Comparison of ENCODE assay signal across 15 mouse cellular contexts in the genomic region with DNA sequence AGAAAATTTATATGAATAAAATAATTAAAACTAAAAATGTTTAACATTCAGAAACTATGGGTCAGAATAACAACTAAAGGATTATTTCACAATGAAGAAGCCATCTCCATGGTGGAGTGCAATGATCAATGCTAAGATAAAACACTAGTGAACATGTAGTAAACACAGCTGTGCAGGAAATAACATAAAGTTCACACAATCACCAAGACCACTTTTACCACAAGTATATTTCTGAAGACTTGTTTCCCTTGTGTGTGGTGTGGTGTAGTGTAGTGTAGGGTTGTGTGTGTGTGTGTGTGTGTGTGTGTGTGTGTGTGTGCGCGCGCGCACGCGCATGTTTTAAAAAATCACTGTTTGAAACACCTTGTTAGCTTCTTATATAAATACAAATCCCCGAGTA.
DNase-seq lines count a peak whose midpoint lies in the region; ATAC-seq and TF ChIP-seq lines count a peak whose summit lies in the region.
"Had no signal": no experiment of that assay in that cellular context is flagged by ENCODE, and none has a peak within 500 bp of the region (broad histone marks: within the 10 kb centered on the region; RNA-seq: fewer than 3 reads in every experiment).

No protein-coding gene starts in this region.

- ATAC-seq in hindbrain, embryonic 13.5 days (ENCODE audit: low FRiP score) = no peak
- peak; percentile 49 for ATAC-seq in inflammation-experienced regulatory T-cells, adult 6 months
- ATAC-seq in lung, postnatal 0 days = no peak
- ATAC-seq in stomach, postnatal 0 days (ENCODE audit: low FRiP score, low TSS enrichment) = no peak
- ATAC-seq: intestine, embryonic 15.5 days; liver, embryonic 12.5 days had no signal

- H3K9ac ChIP-seq in hindbrain, embryonic 13.5 days = no peak overlapping the region
- H3K9ac ChIP-seq in lung, postnatal 0 days (replicated peaks; ENCODE audit: low read depth) = no peak overlapping the region
- H3K9ac ChIP-seq in stomach, postnatal 0 days (ENCODE audit: low read length) = no peak overlapping the region
- H3K9ac ChIP-seq: embryonic facial prominence, embryonic 15.5 days; intestine, embryonic 15.5 days; liver, embryonic 12.5 days; lung, embryonic 15.5 days had no signal

- H3K4me1 ChIP-seq in hindbrain, embryonic 13.5 days (replicated peaks) = peaks cover 12% of the 10 kb centered on the region; the same call in 1 of the 2 replicates
- H3K4me1 ChIP-seq in hindbrain, embryonic 10.5 days (replicated peaks) = peaks cover 12% of the 10 kb centered on the region
- H3K4me1 ChIP-seq in lung, postnatal 0 days (ENCODE audit: insufficient read depth, low read depth, low read length) = no peaks in the 10 kb centered on the region
- H3K4me1 ChIP-seq in stomach, postnatal 0 days (replicated peaks; ENCODE audit: control insufficient read depth, insufficient read depth) = no peaks in the 10 kb centered on the region
- H3K4me1 ChIP-seq: embryonic facial prominence, embryonic 15.5 days; intestine, embryonic 15.5 days; liver, embryonic 12.5 days; lung, embryonic 15.5 days had no signal

- DNase-seq in hindbrain, embryonic 10.5 days (ENCODE audit: low spot score) = no peak
- DNase-seq in CD8-positive naive resting alpha-beta T cell, adult 2 months (ENCODE audit: low read depth in 2 of 2, low spot score in 2 of 2) = peak; percentile 47 to 58
- DNase-seq in thymus, postnatal 25 days = peak; percentile 30
- no peak for DNase-seq in adrenal gland, postnatal 10 days
- no peak for DNase-seq in lung, postnatal 0 days (ENCODE audit: low spot score)
- DNase-seq in stomach, postnatal 0 days (ENCODE audit: low spot score) = no peak
- DNase-seq: cerebellum, adult 9-11 months; heart, postnatal 4 days; right cerebral cortex, adult 18-20 months had no signal

- no peaks in the 10 kb centered on the region for H3K9me3 ChIP-seq in hindbrain, embryonic 13.5 days
- H3K9me3 ChIP-seq in hindbrain, embryonic 10.5 days = no peaks in the 10 kb centered on the region
- H3K9me3 ChIP-seq in lung, postnatal 0 days (ENCODE audit: low read length) = no peaks in the 10 kb centered on the region
- no peaks in the 10 kb centered on the region for H3K9me3 ChIP-seq in stomach, postnatal 0 days (ENCODE audit: control insufficient read depth, low read length)
- H3K9me3 ChIP-seq: embryonic facial prominence, embryonic 15.5 days; intestine, embryonic 15.5 days; liver, embryonic 12.5 days; lung, embryonic 15.5 days had no signal

- H3K36me3 ChIP-seq in hindbrain, embryonic 13.5 days = no peaks in the 10 kb centered on the region; the same call in 1 of the 2 replicates
- H3K36me3 ChIP-seq in hindbrain, embryonic 10.5 days = no peaks in the 10 kb centered on the region
- no peaks in the 10 kb centered on the region for H3K36me3 ChIP-seq in lung, postnatal 0 days (ENCODE audit: insufficient read depth, low read length)
- H3K36me3 ChIP-seq in stomach, postnatal 0 days (ENCODE audit: control insufficient read depth, insufficient read depth, low read length) = no peaks in the 10 kb centered on the region
- H3K36me3 ChIP-seq: embryonic facial prominence, embryonic 15.5 days; intestine, embryonic 15.5 days; liver, embryonic 12.5 days; lung, embryonic 15.5 days had no signal

- H3K27me3 ChIP-seq in hindbrain, embryonic 13.5 days = no peaks in the 10 kb centered on the region
- H3K27me3 ChIP-seq in hindbrain, embryonic 10.5 days (ENCODE audit: insufficient read depth, poor library complexity, severe bottlenecking) = no peaks in the 10 kb centered on the region
- no peaks in the 10 kb centered on the region for H3K27me3 ChIP-seq in lung, postnatal 0 days (replicated peaks; ENCODE audit: insufficient read depth, low read length)
- no peaks in the 10 kb centered on the region for H3K27me3 ChIP-seq in stomach, postnatal 0 days (ENCODE audit: control insufficient read depth, insufficient read depth, low read length)
- H3K27me3 ChIP-seq: embryonic facial prominence, embryonic 15.5 days; intestine, embryonic 15.5 days; liver, embryonic 12.5 days; lung, embryonic 15.5 days had no signal

- 96% methylated on average over 7 of the region's 7 CpGs for WGBS in hindbrain, embryonic 13.5 days
- WGBS in hindbrain, embryonic 10.5 days = 96% methylated on average over 7 of the region's 7 CpGs
- 96% methylated on average over 7 of the region's 7 CpGs for WGBS in lung, postnatal 0 days
- WGBS in stomach, postnatal 0 days = 91% methylated on average over 7 of the region's 7 CpGs

- peak overlapping the region; percentile 53; the same call in 1 of the 2 replicates for H3K27ac ChIP-seq in hindbrain, embryonic 13.5 days
- H3K27ac ChIP-seq in hindbrain, embryonic 10.5 days = no peak overlapping the region
- H3K27ac ChIP-seq in lung, postnatal 0 days (ENCODE audit: low read length) = no peak overlapping the region
- no peak overlapping the region for H3K27ac ChIP-seq in stomach, postnatal 0 days (replicated peaks)
- H3K27ac ChIP-seq: intestine, embryonic 15.5 days; liver, embryonic 12.5 days; lung, embryonic 15.5 days had no signal

- TF ChIP-seq CTCF in lung, postnatal 0 days (IDR thresholded peaks at IDR 0.05) = no peak
- TF ChIP-seq CTCF in stomach, postnatal 0 days (IDR thresholded peaks at IDR 0.05; ENCODE audit: low read depth) = no peak

- no peak overlapping the region for H3K4me2 ChIP-seq in hindbrain, embryonic 13.5 days
- no peak overlapping the region for H3K4me2 ChIP-seq in lung, postnatal 0 days (replicated peaks; ENCODE audit: low read depth, low read length)
- H3K4me2 ChIP-seq in stomach, postnatal 0 days (replicated peaks; ENCODE audit: low read depth) = no peak overlapping the region
- H3K4me2 ChIP-seq: embryonic facial prominence, embryonic 15.5 days; intestine, embryonic 15.5 days; liver, embryonic 12.5 days; lung, embryonic 15.5 days had no signal

- H3K4me3 ChIP-seq in hindbrain, embryonic 13.5 days = no peak overlapping the region
- no peak overlapping the region for H3K4me3 ChIP-seq in hindbrain, embryonic 10.5 days
- no peak overlapping the region for H3K4me3 ChIP-seq in lung, postnatal 0 days (ENCODE audit: low read depth, low read length)
- H3K4me3 ChIP-seq in stomach, postnatal 0 days (ENCODE audit: low read depth, low read length) = no peak overlapping the region
- H3K4me3 ChIP-seq: embryonic facial prominence, embryonic 15.5 days; intestine, embryonic 15.5 days; liver, embryonic 12.5 days; lung, embryonic 15.5 days had no signal

- no peak for TF ChIP-seq EP300 in lung, postnatal 0 days (IDR thresholded peaks at IDR 0.05)
- TF ChIP-seq EP300 in stomach, postnatal 0 days (optimal IDR thresholded peaks at IDR 0.05) = no peak

Comparison
In these comparisons a context has a peak if more than half of its experiments do, and no peak if none do; other contexts are left out.
1. DNase-seq: peak in CD8-positive naive resting alpha-beta T cell, adult 2 months (2 of 2) and thymus, postnatal 25 days (single experiment); none in hindbrain, embryonic 10.5 days (single experiment), adrenal gland, postnatal 10 days (single experiment), lung, postnatal 0 days (single experiment) and stomach, postnatal 0 days (single experiment).